8 mouse cellular contexts compared by ENCODE assay signal in genomic region chr7:29307350-29308104, GRCm38 (mm10). TPM values are rescaled to one million over a fixed set of nuclear protein-coding genes. Genes with fewer than 3 reads are reported as not detected.
A peak's percentile ranks its signal among the peaks of the same experiment; 100 is the strongest.
DNase-seq lines count a peak whose midpoint lies in the region; ATAC-seq and TF ChIP-seq lines count a peak whose summit lies in the region.

No protein-coding gene starts in this region.

- peak; percentile 76 for DNase-seq in 3T3-L1 (ENCODE audit: low read depth, low spot score)
- DNase-seq in embryonic facial prominence, embryonic 14.5 days (ENCODE audit: low spot score), result peak; percentile 96
- peak; percentile 85 to 87 for DNase-seq in heart, adult 9 months (ENCODE audit: low spot score in 2 of 2)
- peak; percentile 87 for DNase-seq in kidney, adult 9 months
- DNase-seq in limb, embryonic 14.5 days (ENCODE audit: low spot score), result peak; percentile 92
- peak; percentile 82 to 88 for DNase-seq in spleen, postnatal 4 days (ENCODE audit: low spot score in 2 of 2)

- no peaks in the 10 kb centered on the region; the same call in 1 of the 2 replicates for H3K36me3 ChIP-seq in embryonic facial prominence, embryonic 14.5 days (ENCODE audit: control insufficient read depth, insufficient read depth, low read length)
- peaks cover 6% of the 10 kb centered on the region; the same call in 1 of the 2 replicates for H3K36me3 ChIP-seq in limb, embryonic 14.5 days (ENCODE audit: control insufficient read depth, insufficient read depth, low read length)
- peaks cover 9% of the 10 kb centered on the region; the same call in 1 of the 2 replicates for H3K36me3 ChIP-seq in midbrain, embryonic 16.5 days (ENCODE audit: control insufficient read depth, insufficient read depth, low read length)

- TF ChIP-seq POLR2A in bone marrow, adult 2 months (IDR thresholded peaks at IDR 0.05; ENCODE audit: borderline replicate concordance, control insufficient read depth, low read depth, low read length), result peak; percentile 27; the same call in 1 of the 2 replicates
- no peak for TF ChIP-seq POLR2A in limb, embryonic 14.5 days (IDR thresholded peaks at IDR 0.05; ENCODE audit: borderline replicate concordance, extremely low read depth, insufficient read depth, insufficient read length)

- H3K4me1 ChIP-seq in bone marrow, adult 2 months (ENCODE audit: control insufficient read depth, insufficient read depth, low read length), result no peaks in the 10 kb centered on the region; the same call in 1 of the 2 replicates
- peaks cover 23% of the 10 kb centered on the region for H3K4me1 ChIP-seq in embryonic facial prominence, embryonic 14.5 days (ENCODE audit: control insufficient read depth, insufficient read depth, low read length)
- peaks cover 43% of the 10 kb centered on the region for H3K4me1 ChIP-seq in limb, embryonic 14.5 days (ENCODE audit: control insufficient read depth, insufficient read depth, low read length)
- H3K4me1 ChIP-seq in midbrain, embryonic 16.5 days (ENCODE audit: control insufficient read depth, insufficient read depth, low read length), result peaks cover 44% of the 10 kb centered on the region

- H3K27me3 ChIP-seq in embryonic facial prominence, embryonic 14.5 days (replicated peaks; ENCODE audit: control insufficient read depth, insufficient read depth, low read length), result 0 out of 2 replicates have a peak, but pooled peaks cover 8% of the 10 kb centered on the region
- H3K27me3 ChIP-seq in limb, embryonic 14.5 days (ENCODE audit: control insufficient read depth, insufficient read depth, low read length), result peaks cover 7% of the 10 kb centered on the region; the same call in 1 of the 2 replicates
- H3K27me3 ChIP-seq in midbrain, embryonic 16.5 days (ENCODE audit: control insufficient read depth, insufficient read depth, low read depth, low read length), result no peaks in the 10 kb centered on the region

- H3K4me3 ChIP-seq in bone marrow, adult 2 months (replicated peaks; ENCODE audit: control insufficient read depth, low read depth, low read length), result peak overlapping the region; percentile 73
- H3K4me3 ChIP-seq in embryonic facial prominence, embryonic 14.5 days (ENCODE audit: low read depth, low read length), result peak overlapping the region; percentile 68
- H3K4me3 ChIP-seq in limb, embryonic 14.5 days (replicated peaks; ENCODE audit: low read length), result peak overlapping the region; percentile 62
- H3K4me3 ChIP-seq in midbrain, embryonic 16.5 days (ENCODE audit: low read depth, low read length), result peak overlapping the region; percentile 79

- H3K4me2 ChIP-seq in embryonic facial prominence, embryonic 14.5 days (ENCODE audit: low read depth, low read length), result peak overlapping the region; percentile 97
- H3K4me2 ChIP-seq in limb, embryonic 14.5 days (replicated peaks; ENCODE audit: low read depth, low read length, severe bottlenecking), result peak overlapping the region; percentile 95
- H3K4me2 ChIP-seq in midbrain, embryonic 16.5 days (ENCODE audit: low read length), result peak overlapping the region; percentile 96

- TF ChIP-seq CTCF in bone marrow, adult 2 months (IDR thresholded peaks at IDR 0.05; ENCODE audit: control insufficient read depth, insufficient read depth, low read length), result 0 out of 2 replicates have a peak, but pooled peaks have one; percentile 9

- H3K27ac ChIP-seq in bone marrow, adult 2 months (ENCODE audit: control insufficient read depth, insufficient read depth, low read depth, low read length, poor library complexity), result no peak overlapping the region
- no peak overlapping the region for H3K27ac ChIP-seq in embryonic facial prominence, embryonic 14.5 days (replicated peaks; ENCODE audit: low read depth, low read length)
- H3K27ac ChIP-seq in limb, embryonic 14.5 days (replicated peaks; ENCODE audit: low read depth, low read length), result no peak overlapping the region
- H3K27ac ChIP-seq in midbrain, embryonic 16.5 days (ENCODE audit: low read length), result peak overlapping the region; percentile 81

- ATAC-seq in embryonic facial prominence, embryonic 14.5 days (ENCODE audit: low read depth), result peak; percentile 84
- ATAC-seq in limb, embryonic 14.5 days (ENCODE audit: low FRiP score, low read depth), result peak; percentile 85
- peak; percentile 63 for ATAC-seq in midbrain, embryonic 16.5 days

- H3K9ac ChIP-seq in embryonic facial prominence, embryonic 14.5 days (ENCODE audit: low read depth, low read length), result peak overlapping the region; percentile 56
- H3K9ac ChIP-seq in limb, embryonic 14.5 days (ENCODE audit: low read depth, low read length, severe bottlenecking), result peak overlapping the region; percentile 53
- H3K9ac ChIP-seq in midbrain, embryonic 16.5 days (ENCODE audit: low read depth, low read length), result peak overlapping the region; percentile 85

- 1% methylated on average over 40 of the region's 42 CpGs for WGBS in bone marrow, adult 2 months
- WGBS in embryonic facial prominence, embryonic 14.5 days, result 2% methylated on average over 23 of the region's 42 CpGs
- 3% methylated on average over 38 of the region's 42 CpGs for WGBS in limb, embryonic 14.5 days
- under 1% methylated on average over 42 of the region's 42 CpGs for WGBS in midbrain, embryonic 16.5 days

- H3K9me3 ChIP-seq in embryonic facial prominence, embryonic 14.5 days (ENCODE audit: control insufficient read depth, low read length), result no peaks in the 10 kb centered on the region
- H3K9me3 ChIP-seq in limb, embryonic 14.5 days (ENCODE audit: control insufficient read depth, low read length), result no peaks in the 10 kb centered on the region
- no peaks in the 10 kb centered on the region for H3K9me3 ChIP-seq in midbrain, embryonic 16.5 days (replicated peaks; ENCODE audit: control insufficient read depth, low read length, poor library complexity, severe bottlenecking)

RNA-seq across cellular contexts. Expression of gene Dpf1, which starts 3.8 kb away (rescaled TPM):
- 0.56 and 1.5 TPM in 2 replicates for polyA plus RNA-seq in bone marrow, adult 2 months (2011; ENCODE audit: insufficient read depth, insufficient read length, low replicate concordance, missing spikeins)
- polyA plus RNA-seq in embryonic facial prominence, embryonic 14.5 days (2014; fragmentation: Nextera tagmentation; extraction: Ambion mirVana), result 11.4 TPM in 2 replicates
- polyA plus RNA-seq in limb, embryonic 14.5 days (2012; rRNA removed), result 10.6 and 10.7 TPM in 2 replicates
- 13.2 and 13.7 TPM in 2 replicates for polyA plus RNA-seq in limb, embryonic 14.5 days (2014; fragmentation: Nextera tagmentation; extraction: Ambion mirVana)
- polyA plus RNA-seq in midbrain, embryonic 16.5 days (2015; fragmentation: Nextera tagmentation; extraction: Ambion mirVana), result 223 and 226 TPM in 2 replicates

RNA-seq across cellular contexts. Expression of gene Ppp1r14a, which starts 18.4 kb away (rescaled TPM):
- polyA plus RNA-seq in bone marrow, adult 2 months (2011; ENCODE audit: insufficient read depth, insufficient read length, low replicate concordance, missing spikeins), result 1.9 and 3.2 TPM in 2 replicates
- 11.6 and 13.8 TPM in 2 replicates for polyA plus RNA-seq in embryonic facial prominence, embryonic 14.5 days (2014; fragmentation: Nextera tagmentation; extraction: Ambion mirVana)
- 8.7 and 9.6 TPM in 2 replicates for polyA plus RNA-seq in limb, embryonic 14.5 days (2012; rRNA removed)
- 9.0 and 13.8 TPM in 2 replicates for polyA plus RNA-seq in limb, embryonic 14.5 days (2014; fragmentation: Nextera tagmentation; extraction: Ambion mirVana)
- 2.5 and 2.7 TPM in 2 replicates for polyA plus RNA-seq in midbrain, embryonic 16.5 days (2015; fragmentation: Nextera tagmentation; extraction: Ambion mirVana)

RNA-seq across cellular contexts. Expression of gene Spint2, which starts 25.8 kb away (rescaled TPM):
- 17.2 and 35.7 TPM in 2 replicates for polyA plus RNA-seq in bone marrow, adult 2 months (2011; ENCODE audit: insufficient read depth, insufficient read length, low replicate concordance, missing spikeins)
- 116 and 120 TPM in 2 replicates for polyA plus RNA-seq in embryonic facial prominence, embryonic 14.5 days (2014; fragmentation: Nextera tagmentation; extraction: Ambion mirVana)
- polyA plus RNA-seq in limb, embryonic 14.5 days (2012; rRNA removed), result 88.7 and 95.3 TPM in 2 replicates
- 149 and 160 TPM in 2 replicates for polyA plus RNA-seq in limb, embryonic 14.5 days (2014; fragmentation: Nextera tagmentation; extraction: Ambion mirVana)
- 81.2 and 89.7 TPM in 2 replicates for polyA plus RNA-seq in midbrain, embryonic 16.5 days (2015; fragmentation: Nextera tagmentation; extraction: Ambion mirVana)

RNA-seq across cellular contexts. Expression of gene 2200002D01Rik, which starts 59.3 kb away (rescaled TPM):
- polyA plus RNA-seq in bone marrow, adult 2 months (2011; ENCODE audit: insufficient read depth, insufficient read length, low replicate concordance, missing spikeins), result 15.6 and 18.7 TPM in 2 replicates
- polyA plus RNA-seq in embryonic facial prominence, embryonic 14.5 days (2014; fragmentation: Nextera tagmentation; extraction: Ambion mirVana), result 1.9 and 4.3 TPM in 2 replicates
- 0.32 and 0.92 TPM in 2 replicates for polyA plus RNA-seq in limb, embryonic 14.5 days (2012; rRNA removed)
- 1.2 and 3.0 TPM in 2 replicates for polyA plus RNA-seq in limb, embryonic 14.5 days (2014; fragmentation: Nextera tagmentation; extraction: Ambion mirVana)
- 0.46 and 1.5 TPM in 2 replicates for polyA plus RNA-seq in midbrain, embryonic 16.5 days (2015; fragmentation: Nextera tagmentation; extraction: Ambion mirVana)

Comparison
In these comparisons a context has a peak if more than half of its experiments do, and no peak if none do; other contexts are left out.
1. RNA of gene Dpf1, which starts 3.8 kb away (polyA plus RNA-seq): 223 to 226 TPM in midbrain, embryonic 16.5 days; 10.6 to 13.7 TPM in limb, embryonic 14.5 days, 11.4 TPM in embryonic facial prominence, embryonic 14.5 days and 0.56 to 1.5 TPM in bone marrow, adult 2 months; every median in the first group is over 10 times any median in the second.
2. Peak in every context shown above with its lines, with median percentiles within 50 percentile points of each other: DNase-seq, H3K4me3 ChIP-seq, ATAC-seq, H3K4me2 ChIP-seq and H3K9ac ChIP-seq.